Mouse (Mus musculus) fat pad, adult 2 months (tissue): ENCODE data around the gene Trmt2a.

Experiments
- DNase-seq: peaks from one replicate; pipeline ENCODE4 v3.0.0-alpha.2; 2011; ENCODE audit warnings: low read depth, low spot score; ENCODE audit errors: extremely low read depth

Trmt2a gene

DNA sequence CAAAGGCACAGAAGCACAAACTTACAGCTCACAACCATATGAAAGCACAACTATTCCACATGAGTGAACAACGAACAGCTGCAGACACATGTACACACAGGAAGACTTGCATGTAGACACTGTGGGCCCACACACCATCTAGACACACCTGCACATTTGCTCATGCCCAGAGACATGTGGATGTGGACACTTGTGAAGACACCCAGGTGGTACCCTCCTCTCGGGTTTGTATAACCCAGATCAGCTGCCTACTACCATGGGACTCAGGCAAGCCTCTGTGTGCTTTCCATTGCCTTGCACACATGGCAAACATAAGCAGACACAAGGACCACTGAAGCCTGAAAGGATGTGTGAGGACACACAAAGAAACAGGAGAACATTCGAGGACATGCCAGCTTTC is 17.4 kb upstream of the Trmt2a start:
- DNase-seq, result no peak

DNA sequence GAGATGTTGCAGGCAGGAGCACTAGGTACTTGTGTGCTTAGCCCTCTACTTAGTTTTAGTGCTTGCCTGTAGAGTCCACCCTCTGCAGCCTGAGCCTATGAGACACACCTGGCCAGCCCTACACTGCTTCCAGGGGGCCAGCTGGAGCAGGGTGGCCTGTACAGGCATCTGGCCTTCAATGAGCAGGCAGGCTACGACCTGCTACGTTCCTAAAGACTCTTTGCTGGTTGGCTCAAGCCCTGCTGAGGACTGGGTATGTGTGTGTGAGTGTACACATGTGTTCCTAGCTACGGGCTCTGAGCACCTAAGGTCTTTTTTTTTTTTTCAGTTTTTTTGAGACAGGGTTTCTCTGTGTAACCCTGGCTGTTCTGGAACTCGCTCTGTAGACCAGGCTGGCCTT is 17.0 kb upstream of the Trmt2a start:
- no peak for DNase-seq

DNA sequence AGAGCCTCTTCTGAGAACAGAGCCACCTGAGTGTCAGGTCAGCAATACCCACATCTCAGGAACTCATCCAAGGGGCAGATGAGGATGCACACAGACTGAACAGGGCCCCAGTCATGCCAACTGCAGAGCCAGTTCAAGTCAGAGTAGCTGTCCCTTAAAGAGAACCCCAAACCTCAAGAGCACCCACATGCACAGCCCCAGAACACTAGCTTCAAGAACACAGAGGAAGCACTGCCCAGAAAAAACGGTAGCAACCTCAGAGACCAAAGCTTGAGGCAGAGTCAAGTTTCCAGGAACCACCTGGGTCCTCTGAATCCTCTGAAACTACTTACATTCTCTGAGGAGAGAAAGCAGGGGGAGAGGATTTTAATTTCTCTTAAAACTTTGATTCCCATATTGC is 15.0 kb upstream of the Trmt2a start:
- DNase-seq, result no peak

- no peak for DNase-seq
These were observed 14.4 kb upstream of the Trmt2a start for GRCm38 (mm10) chr16:18233919-18234670.

DNA sequence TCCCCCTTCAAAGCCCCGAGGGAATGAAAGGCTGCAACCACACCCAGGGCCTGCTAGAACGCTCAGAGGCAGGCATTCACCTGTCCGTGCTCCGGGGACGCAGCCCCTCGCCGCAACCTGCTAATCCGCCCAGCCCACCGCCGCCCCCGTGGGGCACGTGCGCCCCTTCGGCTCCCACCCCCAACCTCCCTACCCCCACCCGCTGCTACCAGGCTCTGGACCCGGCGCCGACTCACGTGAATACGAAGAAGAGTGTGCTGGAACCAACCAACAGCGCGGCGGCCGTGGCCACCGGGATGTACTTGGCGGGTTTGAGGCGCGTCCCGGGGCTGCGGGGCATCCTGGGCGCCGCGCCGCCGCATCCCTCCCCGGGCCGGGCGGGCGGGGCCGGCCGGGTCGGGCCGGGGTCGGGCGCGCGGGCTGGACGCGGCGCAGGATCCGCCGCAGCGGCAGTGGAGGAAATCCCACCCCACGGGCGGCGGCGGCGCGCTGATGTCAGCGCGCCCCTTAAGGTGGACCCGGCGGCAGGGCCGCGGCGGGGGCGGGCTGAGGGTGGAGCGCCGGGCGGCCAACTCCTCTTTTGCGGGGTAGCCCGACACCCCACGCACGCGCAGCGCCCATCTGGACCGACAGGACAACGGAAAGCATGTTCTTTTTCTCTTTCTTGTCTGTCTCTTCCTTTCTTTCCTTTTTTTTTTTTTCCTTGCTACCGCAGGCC is 13.6 kb upstream of the Trmt2a start, which contains the start of gene Zdhhc8:
Zdhhc8 (minus strand) TSS at position 466 of the 718 bp plus-strand sequence.
- DNase-seq, result no peak

DNA sequence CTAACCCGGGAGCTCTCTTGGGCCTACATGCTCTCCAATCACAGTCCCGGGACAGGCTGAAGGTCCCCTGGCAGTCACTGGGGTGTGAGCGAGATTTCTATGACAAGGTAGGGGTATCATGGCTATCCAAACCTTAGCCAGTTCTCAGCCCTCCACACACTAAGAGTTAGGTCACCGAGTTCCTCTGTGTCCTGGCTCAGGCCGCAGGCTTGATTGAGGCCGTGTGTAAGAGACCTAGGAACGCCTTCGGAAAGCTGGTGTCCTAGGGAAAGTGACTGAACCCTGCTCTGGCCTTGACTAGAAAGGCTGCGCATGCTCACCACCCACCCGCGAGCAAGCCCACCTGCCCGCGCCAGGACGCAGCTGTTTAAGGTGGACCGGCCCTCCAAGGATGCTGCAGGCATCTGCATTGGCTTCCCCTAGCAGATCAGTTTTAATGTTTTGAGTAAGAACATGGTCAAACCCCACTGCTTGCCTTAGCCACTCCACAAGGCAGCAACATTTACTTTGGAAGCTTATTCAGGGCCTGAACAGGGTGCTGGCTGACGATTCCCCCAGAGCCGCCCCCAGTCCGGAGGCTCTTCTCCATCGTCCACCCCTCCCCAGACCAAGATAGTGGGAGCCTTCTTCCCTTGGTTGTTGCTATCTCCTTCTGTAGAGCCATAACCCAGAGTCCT is 13.0 kb upstream of the Trmt2a start:
- no peak for DNase-seq

DNA sequence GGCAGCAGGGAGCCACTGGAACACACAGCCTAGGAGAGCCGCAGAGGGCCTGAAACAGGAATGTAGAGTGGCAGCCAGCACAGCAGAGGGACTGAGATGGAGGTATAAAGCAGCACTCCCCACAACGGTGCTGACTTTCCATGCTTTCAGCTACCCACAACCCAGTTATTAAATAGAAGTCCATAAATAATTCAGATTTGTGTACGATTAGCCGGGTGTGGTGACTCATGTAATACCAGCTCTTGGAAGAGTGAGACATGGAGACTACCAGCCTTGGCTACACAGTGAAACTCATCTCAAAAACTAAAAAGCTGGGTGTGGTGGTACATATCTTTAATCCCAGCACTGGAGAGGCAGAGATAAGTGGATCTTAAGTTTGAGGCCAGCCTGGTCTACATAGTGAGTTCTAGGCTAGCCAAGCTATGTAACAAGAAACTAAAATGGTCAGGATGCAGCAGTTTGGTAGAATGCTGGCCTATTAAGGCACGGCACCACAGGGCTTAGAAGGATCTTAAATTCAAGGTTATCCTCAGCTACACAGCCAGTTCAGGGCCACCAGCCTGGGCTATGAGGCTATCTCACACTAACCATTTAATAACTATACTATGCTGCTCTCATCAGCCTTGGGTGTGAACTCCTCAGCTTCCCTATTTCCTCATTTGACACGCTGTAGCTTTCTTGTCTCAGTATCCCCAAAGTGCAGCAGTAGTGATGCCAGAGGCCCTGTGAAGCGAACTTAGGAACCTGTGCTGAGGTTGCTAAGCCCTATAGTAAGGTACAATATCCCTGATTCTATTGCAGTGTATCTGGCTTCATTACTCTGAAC is 11.6 kb upstream of the Trmt2a start:
- no peak for DNase-seq

DNA sequence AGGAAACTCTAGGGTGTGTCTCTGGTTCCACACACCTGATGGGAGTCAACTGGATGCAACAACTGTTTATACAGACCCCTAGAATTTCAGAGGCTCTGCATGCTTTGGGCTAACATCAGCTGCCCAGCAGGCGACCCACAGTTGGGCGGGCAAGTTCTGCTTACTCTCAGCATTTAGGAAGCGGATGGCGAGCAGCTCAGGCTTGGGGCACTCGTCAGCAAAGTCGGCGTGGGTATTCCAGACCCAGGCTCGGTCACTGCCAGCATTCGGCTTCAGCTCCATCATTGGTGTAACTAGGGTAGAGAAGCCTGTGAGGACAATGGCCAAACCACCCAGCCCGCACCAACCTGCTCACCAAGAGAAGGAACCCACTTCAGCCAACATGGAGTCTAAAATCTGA is 6.9 kb upstream of the Trmt2a start:
- DNase-seq, result no peak

DNA sequence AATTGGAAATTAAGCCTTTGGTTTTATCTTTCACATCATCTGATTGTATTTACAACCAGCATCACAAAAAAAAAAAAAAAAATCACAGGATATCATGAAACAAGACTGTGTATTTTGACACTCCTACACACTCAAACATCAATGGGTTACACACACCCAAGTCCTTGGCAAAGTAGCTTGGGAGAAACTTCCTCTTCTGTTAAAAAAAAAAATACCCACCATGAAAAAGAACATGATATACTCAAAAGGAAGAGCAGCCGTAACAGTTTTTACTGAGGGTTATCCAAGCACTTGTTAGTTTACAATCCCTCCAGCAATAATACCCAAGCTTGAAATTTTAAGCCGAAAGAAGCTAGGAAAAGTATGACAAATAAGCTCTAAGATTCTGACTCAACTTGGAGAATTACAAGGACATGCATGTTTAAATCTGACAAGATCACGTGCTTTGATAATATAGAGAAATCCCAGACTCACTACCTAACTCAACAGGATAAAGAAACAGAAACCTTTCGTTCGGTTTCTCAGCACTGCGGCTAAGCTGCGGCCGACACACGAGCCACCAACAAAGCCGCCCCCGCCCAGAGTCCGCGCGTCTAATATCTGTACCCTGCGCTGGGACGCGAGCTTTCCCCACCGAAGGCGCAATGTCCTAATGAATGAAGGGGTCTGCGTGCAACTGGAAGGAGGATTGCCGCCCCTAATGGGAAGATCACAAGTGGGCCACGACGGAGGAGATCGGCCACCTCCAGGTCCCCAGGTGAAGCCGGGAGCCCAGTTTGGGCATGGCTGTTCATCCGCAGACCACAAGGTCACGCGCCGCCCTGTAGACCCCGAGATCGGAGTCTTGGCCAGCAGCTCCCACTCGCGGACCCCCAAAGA is 719 bp upstream of the Trmt2a start:
- no peak for DNase-seq

DNA sequence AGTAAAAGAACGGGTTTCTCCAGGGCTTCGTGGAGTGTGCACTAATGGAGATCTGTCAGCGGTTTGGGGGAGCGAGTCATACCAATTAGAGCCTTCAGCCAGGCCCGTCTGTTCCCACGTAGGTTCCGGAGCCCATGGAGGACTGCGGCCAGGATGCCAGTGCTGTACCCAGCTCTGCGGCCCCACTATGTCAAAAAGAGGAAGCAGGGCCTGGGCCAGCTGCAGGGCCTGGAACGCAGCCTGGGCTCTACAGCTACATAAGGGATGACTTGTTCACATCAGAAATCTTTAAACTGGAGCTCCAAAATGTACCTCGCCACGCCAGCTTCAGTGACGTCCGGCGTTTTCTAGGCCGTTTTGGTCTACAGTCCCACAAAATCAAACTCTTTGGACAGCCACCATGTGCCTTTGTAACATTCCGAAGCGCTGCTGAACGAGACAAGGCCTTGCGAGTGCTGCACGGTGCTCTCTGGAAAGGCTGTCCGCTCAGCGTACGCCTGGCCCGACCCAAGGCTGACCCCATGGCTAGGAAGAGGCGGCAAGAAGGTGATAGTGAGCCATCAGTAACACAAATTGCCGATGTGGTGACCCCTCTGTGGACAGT is 987 bp downstream of the Trmt2a start:
- DNase-seq, result no peak

DNA sequence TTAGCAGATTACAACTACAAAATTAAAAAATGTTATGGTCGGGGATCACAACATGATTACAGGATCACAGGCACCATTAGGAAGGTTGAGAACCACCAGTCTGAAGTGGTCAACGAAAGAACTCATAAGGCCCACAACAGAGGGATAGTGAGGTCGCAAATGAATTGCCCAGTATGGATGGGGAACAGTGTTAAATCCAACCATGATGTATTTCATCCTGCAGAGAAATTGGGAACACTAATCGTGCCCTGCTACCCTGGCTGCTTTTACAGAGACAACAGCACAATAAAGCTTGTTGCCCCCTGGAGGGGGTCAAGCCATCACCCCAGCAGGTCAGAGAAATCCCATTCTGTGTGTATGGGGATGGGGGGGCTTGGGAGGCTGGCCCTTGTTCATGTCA is 1.8 kb downstream of the Trmt2a start:
- no peak for DNase-seq

DNA sequence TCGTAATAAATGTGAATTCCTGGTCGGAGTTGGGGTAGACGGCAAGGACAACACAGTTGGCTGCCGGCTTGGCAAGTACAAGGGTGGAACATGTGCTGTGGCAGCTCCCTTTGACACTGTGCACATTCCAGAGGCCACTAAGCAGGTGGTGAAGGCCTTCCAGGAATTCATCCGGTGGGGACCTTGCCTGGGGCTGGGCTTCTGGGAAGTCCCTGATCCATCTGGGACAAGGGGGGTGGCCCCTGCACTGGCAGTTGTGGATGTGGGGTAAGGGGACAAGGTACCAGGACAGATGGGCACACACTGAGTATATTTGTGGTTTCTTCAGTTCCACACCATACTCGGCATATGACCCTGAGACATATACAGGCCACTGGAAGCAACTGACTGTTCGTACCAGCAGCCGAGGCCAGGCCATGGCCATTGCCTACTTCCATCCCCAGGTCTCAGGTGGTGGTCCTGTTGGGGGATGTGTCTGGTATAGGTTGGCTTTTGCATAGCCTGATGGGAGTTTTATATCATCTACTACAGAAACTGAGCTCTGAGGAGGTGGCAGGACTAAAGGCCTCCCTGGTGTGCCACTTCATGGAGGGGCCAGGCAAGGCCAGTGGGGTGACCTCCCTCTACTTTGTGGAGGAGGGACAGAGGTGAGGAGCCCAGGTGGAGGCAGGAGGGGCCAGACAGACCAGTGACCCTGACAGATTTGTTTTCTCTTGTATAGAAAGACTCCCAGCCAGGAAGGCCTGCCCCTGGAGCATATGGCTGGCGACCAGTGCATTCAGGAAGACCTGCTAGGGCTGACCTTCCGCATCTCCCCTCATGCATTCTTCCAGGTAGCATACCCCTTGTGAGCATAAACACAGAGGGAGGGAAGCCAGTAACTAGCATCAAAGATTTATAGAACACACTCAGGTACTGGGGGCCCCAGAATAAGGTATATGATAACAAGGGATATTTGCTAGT is 2.6 kb downstream of the Trmt2a start:
- no peak for DNase-seq

GRCm38 (mm10) chr16:18252736-18253135 is 4.3 kb downstream of the Trmt2a start:
- DNase-seq, result no peak

DNA sequence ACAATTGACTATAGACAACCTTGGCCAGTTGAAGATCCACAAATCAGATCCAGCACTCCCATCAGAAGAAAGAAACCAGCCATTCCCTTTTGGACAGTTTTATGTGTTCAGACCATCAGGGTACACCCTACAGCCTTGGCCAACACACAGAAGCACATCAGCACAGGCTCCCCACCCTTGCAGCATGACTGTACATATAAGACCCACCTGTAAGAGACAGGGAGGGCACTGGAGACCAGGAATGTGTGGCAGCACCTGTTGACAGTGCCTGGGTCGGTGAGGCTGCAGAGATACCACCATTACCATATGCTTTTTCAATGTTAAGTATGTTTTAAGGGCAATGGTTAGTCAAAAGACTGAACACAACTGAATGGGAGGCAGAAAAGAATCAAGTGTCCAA is 5.4 kb downstream of the Trmt2a start:
- no peak for DNase-seq

GRCm38 (mm10) chr16:18258221-18258620 is 9.7 kb downstream of the Trmt2a start, which contains the start of gene Gm49776:
Gm49776 (minus strand) TSS chr16:18258321.
- DNase-seq, result no peak

DNA sequence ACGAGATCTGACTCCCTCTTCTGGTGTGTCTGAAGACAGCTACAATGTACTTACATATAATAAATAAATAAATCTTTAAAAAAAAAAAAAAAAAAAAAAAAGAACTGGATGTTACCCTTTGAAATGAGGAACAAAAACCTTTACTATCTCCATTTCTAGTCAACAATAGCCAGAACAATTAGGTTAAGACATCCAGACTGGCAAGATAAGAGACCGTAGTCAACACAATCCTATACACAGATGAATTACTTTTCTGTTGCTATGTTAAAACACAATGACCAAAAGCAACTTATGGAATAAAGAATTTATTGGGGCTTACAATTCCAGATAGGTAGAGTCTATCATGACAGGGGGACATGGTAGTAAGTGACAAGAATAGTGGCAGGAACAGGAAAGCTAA is 16.5 kb downstream of the Trmt2a start:
- DNase-seq, result no peak

DNA sequence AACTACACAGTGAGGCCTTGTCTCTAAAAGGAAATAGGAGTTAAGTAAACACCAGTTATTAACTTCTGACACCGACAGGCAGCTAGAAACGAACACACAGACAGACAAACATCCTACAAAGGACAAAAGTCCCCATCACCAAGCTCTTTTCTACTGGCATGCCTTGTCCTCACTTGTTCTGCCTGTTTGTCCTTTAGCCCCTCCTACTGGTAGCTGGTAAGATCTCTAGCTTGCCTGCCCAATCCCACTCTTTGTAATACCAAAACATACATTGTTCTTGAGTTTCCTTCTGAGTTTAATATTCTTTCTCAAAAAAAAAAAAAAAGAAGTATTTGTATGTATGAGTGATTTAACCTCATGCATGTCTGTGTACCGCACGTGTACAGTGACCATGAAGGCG is 19.7 kb downstream of the Trmt2a start:
- no peak for DNase-seq

GRCm38 (mm10) chr16:18275166-18275565 is 26.7 kb downstream of the Trmt2a start:
- no peak for DNase-seq

DNA sequence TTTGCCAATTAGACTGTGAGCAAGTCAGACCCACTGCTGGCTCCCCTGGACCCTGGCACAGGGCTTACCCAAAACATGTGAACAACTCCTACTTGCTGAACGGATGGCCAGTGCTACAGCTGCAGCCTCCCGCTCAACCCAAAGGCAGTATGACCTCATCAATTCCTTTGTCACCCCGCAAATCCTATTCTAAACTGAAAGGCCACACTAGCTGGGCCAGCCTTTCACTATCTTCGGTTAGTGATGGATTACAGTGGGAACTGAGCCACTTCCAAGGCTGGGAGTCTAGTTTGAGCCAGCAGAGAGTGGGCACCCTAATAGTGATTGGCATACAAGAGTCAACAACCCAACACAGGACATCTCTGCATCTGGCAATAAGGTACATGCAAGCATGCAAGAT is 39.7 kb downstream of the Trmt2a start:
- DNase-seq, result no peak
